Mouse (Mus musculus) embryo, embryonic 10 days (tissue): ENCODE data around the gene Hist1h2be.
"Not testable (repeated sequence)": the region's sequence is repeated elsewhere in the genome, so short reads cannot be mapped to it uniquely, and the experiment has no call there.

Experiments used
- DNase-seq: peaks from one replicate; pipeline ENCODE4 v3.0.0-alpha.2; 2015; ENCODE audit warnings: low spot score

Gene Hist1h2be

GRCm38 (mm10) chr13:23551146-23551834 lies 69.6 kb downstream of the Hist1h2be start, which contains the start of gene Hist1h4f:
Hist1h4f (minus strand) TSS chr13:23551648.
- DNase-seq: peak; percentile 95

- peak; percentile 63 for DNase-seq
Observed at GRCm38 (mm10) chr13:23550761-23551145, 70.2 kb downstream of the Hist1h2be start.

- DNase-seq: no peak
Observed at GRCm38 (mm10) chr13:23546694-23547093, 74.2 kb downstream of the Hist1h2be start.

GRCm38 (mm10) chr13:23544787-23545120 lies 76.2 kb downstream of the Hist1h2be start:
- DNase-seq: not testable (repeated sequence)

GRCm38 (mm10) chr13:23543965-23544786 lies 76.7 kb downstream of the Hist1h2be start, which contains the start of gene Hist1h3f:
Hist1h3f (plus strand) TSS chr13:23544052.
- DNase-seq: peak; percentile 92

- DNase-seq: peak; percentile 95
Observed at GRCm38 (mm10) chr13:23542999-23543607, 77.8 kb downstream of the Hist1h2be start, which contains the start of gene Hist1h2bh. Hist1h2bh (minus strand) TSS chr13:23543392.

GRCm38 (mm10) chr13:23542225-23542980 lies 78.5 kb downstream of the Hist1h2be start:
- not testable (repeated sequence) for DNase-seq

- no peak for DNase-seq
Observed at GRCm38 (mm10) chr13:23541497-23541896, 79.4 kb downstream of the Hist1h2be start.

GRCm38 (mm10) chr13:23539821-23540220 lies 81.1 kb downstream of the Hist1h2be start:
- not testable (repeated sequence) for DNase-seq

- DNase-seq: no peak
Observed at GRCm38 (mm10) chr13:23538249-23538648, 82.7 kb downstream of the Hist1h2be start.

GRCm38 (mm10) chr13:23537006-23537710 lies 83.8 kb downstream of the Hist1h2be start:
- DNase-seq: no peak

GRCm38 (mm10) chr13:23536076-23536822 lies 84.7 kb downstream of the Hist1h2be start:
- no peak for DNase-seq

- peak; percentile 99 for DNase-seq
Observed at GRCm38 (mm10) chr13:23535137-23536075, 85.5 kb downstream of the Hist1h2be start, which contains the start of gene Hist1h3g. Hist1h3g (plus strand) TSS chr13:23535422.

GRCm38 (mm10) chr13:23534368-23535131 lies 86.4 kb downstream of the Hist1h2be start:
- peak; percentile 72 for DNase-seq
